Mouse (Mus musculus) liver, postnatal 0 days (tissue): Measurements from ENCODE around the gene Esr1.

ENCODE experiments used
- CTCF ChIP-seq: sonication (generic); IDR thresholded peaks from 2 replicates; pipeline ENCODE4 v1.5.1; 2016; ENCODE audit warnings: antibody characterized with exemption, low read depth
- EP300 ChIP-seq: IDR thresholded peaks from 2 replicates; pipeline ENCODE4 v1.6.1; 2016; ENCODE audit warnings: antibody characterized with exemption, low read depth, mild to moderate bottlenecking

DNA sequence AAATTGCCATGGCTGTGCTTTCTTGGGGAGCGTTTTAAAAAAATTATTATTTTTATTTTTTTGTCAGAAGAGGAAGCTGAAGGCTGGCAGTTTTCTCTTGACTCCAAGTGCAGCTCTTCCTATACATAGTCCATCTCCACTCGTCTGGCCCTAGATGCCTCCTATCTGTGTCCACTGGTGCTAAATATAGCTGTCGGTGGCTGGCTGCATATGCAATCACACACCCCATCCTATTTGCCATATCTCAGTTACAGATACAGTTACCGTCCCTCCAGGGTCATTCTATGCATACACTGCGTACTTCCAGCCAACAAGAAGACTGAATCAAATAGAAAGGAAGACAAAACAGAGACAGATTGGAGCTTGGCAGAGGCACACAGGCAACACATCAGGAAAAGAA, 100.0 kb downstream of the Esr1 start:
- TF ChIP-seq EP300, result no peak
- no peak for TF ChIP-seq CTCF
